Mouse (Mus musculus): ENCODE data around the gene Etfbkmt. TPM values are rescaled to one million over a fixed set of nuclear protein-coding genes. Genes with fewer than 3 reads are reported as not detected.
"Not testable (repeated sequence)": the region's sequence is repeated elsewhere in the genome, so short reads cannot be mapped to it uniquely, and the experiment has no call there.

Etfbkmt gene
- polyA plus RNA-seq, 1 experiment from 2014 or later = 15.6 TPM

GRCm38 (mm10) chr6:149103451-149103850 is 36.2 kb upstream of the Etfbkmt start:
- Histone ChIP-seq H3K9me3 (replicated peaks) (no peaks in the 10 kb centered on the region), H3K9ac (no peak overlapping the region), H3K4me3 (no peak overlapping the region), H3K27ac (ENCODE audit: poor library complexity, severe bottlenecking) (no peak overlapping the region), H3K4me2 (no peak overlapping the region), H3K36me3 (no peaks in the 10 kb centered on the region), H3K27me3 (replicated peaks) (no peaks in the 10 kb centered on the region), H3K4me1 (replicated peaks) (no peaks in the 10 kb centered on the region)
- no peak for ATAC-seq (ENCODE audit: insufficient number of reproducible peaks, low FRiP score)
- 88% methylated on average over 1 of the region's 1 CpGs for WGBS

- H3K9ac ChIP-seq = no peak overlapping the region
- no peaks in the 10 kb centered on the region for H3K36me3 ChIP-seq
- ATAC-seq (ENCODE audit: insufficient number of reproducible peaks, low FRiP score) = no peak
- H3K4me2 ChIP-seq = no peak overlapping the region
- no peaks in the 10 kb centered on the region for H3K9me3 ChIP-seq (replicated peaks)
- H3K4me3 ChIP-seq = no peak overlapping the region
- 66% methylated on average over 3 of the region's 3 CpGs for WGBS
- no peaks in the 10 kb centered on the region for H3K27me3 ChIP-seq (replicated peaks)
- H3K4me1 ChIP-seq (replicated peaks) = no peaks in the 10 kb centered on the region
- H3K27ac ChIP-seq (ENCODE audit: poor library complexity, severe bottlenecking) = no peak overlapping the region
Observed at GRCm38 (mm10) chr6:149107615-149108014, 32.0 kb upstream of the Etfbkmt start.

- Histone ChIP-seq H3K4me2 (no peak overlapping the region), H3K9ac (no peak overlapping the region), H3K27ac (ENCODE audit: poor library complexity, severe bottlenecking) (no peak overlapping the region), H3K4me1 (replicated peaks) (no peaks in the 10 kb centered on the region), H3K9me3 (replicated peaks) (no peaks in the 10 kb centered on the region), H3K27me3 (replicated peaks) (no peaks in the 10 kb centered on the region), H3K4me3 (no peak overlapping the region), H3K36me3 (no peaks in the 10 kb centered on the region)
- ATAC-seq (ENCODE audit: insufficient number of reproducible peaks, low FRiP score) = no peak
- WGBS = 58% methylated on average over 2 of the region's 2 CpGs
Observed at GRCm38 (mm10) chr6:149108909-149109308, 30.7 kb upstream of the Etfbkmt start.

GRCm38 (mm10) chr6:149116992-149117391 is 22.7 kb upstream of the Etfbkmt start:
- no peak overlapping the region for H3K4me3 ChIP-seq
- H3K27me3 ChIP-seq (replicated peaks) = no peaks in the 10 kb centered on the region
- no peak for ATAC-seq (ENCODE audit: insufficient number of reproducible peaks, low FRiP score)
- H3K9me3 ChIP-seq (replicated peaks) = no peaks in the 10 kb centered on the region
- H3K36me3 ChIP-seq = no peaks in the 10 kb centered on the region
- no peak overlapping the region for H3K9ac ChIP-seq
- no peaks in the 10 kb centered on the region for H3K4me1 ChIP-seq (replicated peaks)
- H3K4me2 ChIP-seq = no peak overlapping the region
- H3K27ac ChIP-seq (ENCODE audit: poor library complexity, severe bottlenecking) = no peak overlapping the region

GRCm38 (mm10) chr6:149118935-149119334 is 20.7 kb upstream of the Etfbkmt start:
- WGBS = 62% methylated on average over 2 of the region's 2 CpGs
- Histone ChIP-seq H3K27ac (ENCODE audit: poor library complexity, severe bottlenecking) (no peak overlapping the region), H3K4me2 (no peak overlapping the region), H3K9ac (no peak overlapping the region), H3K9me3 (replicated peaks) (no peaks in the 10 kb centered on the region), H3K36me3 (no peaks in the 10 kb centered on the region), H3K27me3 (replicated peaks) (no peaks in the 10 kb centered on the region), H3K4me3 (no peak overlapping the region), H3K4me1 (replicated peaks) (no peaks in the 10 kb centered on the region)
- ATAC-seq (ENCODE audit: insufficient number of reproducible peaks, low FRiP score) = no peak

- no peaks in the 10 kb centered on the region for H3K27me3 ChIP-seq (replicated peaks)
- H3K9me3 ChIP-seq (replicated peaks) = no peaks in the 10 kb centered on the region
- no peak overlapping the region for H3K27ac ChIP-seq (ENCODE audit: poor library complexity, severe bottlenecking)
- 33% methylated on average over 2 of the region's 2 CpGs for WGBS
- H3K9ac ChIP-seq = no peak overlapping the region
- H3K36me3 ChIP-seq = no peaks in the 10 kb centered on the region
- ATAC-seq (ENCODE audit: insufficient number of reproducible peaks, low FRiP score) = no peak
- H3K4me2 ChIP-seq = no peak overlapping the region
- no peak overlapping the region for H3K4me3 ChIP-seq
- no peaks in the 10 kb centered on the region for H3K4me1 ChIP-seq (replicated peaks)
Observed at GRCm38 (mm10) chr6:149119853-149120252, 19.8 kb upstream of the Etfbkmt start.

GRCm38 (mm10) chr6:149123042-149123441 is 16.6 kb upstream of the Etfbkmt start:
- H3K36me3 ChIP-seq = no peaks in the 10 kb centered on the region
- H3K27ac ChIP-seq (ENCODE audit: poor library complexity, severe bottlenecking) = no peak overlapping the region
- WGBS = 82% methylated on average over 3 of the region's 3 CpGs
- no peaks in the 10 kb centered on the region for H3K9me3 ChIP-seq (replicated peaks)
- no peaks in the 10 kb centered on the region for H3K4me1 ChIP-seq (replicated peaks)
- no peak overlapping the region for H3K9ac ChIP-seq
- H3K4me3 ChIP-seq = no peak overlapping the region
- no peaks in the 10 kb centered on the region for H3K27me3 ChIP-seq (replicated peaks)
- no peak for ATAC-seq (ENCODE audit: insufficient number of reproducible peaks, low FRiP score)
- no peak overlapping the region for H3K4me2 ChIP-seq

GRCm38 (mm10) chr6:149126675-149127074 is 13.0 kb upstream of the Etfbkmt start:
- WGBS = 60% methylated on average over 4 of the region's 4 CpGs

GRCm38 (mm10) chr6:149129870-149130269 is 9.8 kb upstream of the Etfbkmt start, which contains the start of gene Gm10203:
Gm10203 (plus strand) TSS chr6:149130170.
- H3K9me3 ChIP-seq (replicated peaks); H3K9ac ChIP-seq; ATAC-seq (ENCODE audit: insufficient number of reproducible peaks, low FRiP score); H3K4me3 ChIP-seq; H3K27me3 ChIP-seq (replicated peaks); H3K36me3 ChIP-seq; H3K4me1 ChIP-seq (replicated peaks); H3K27ac ChIP-seq (ENCODE audit: poor library complexity, severe bottlenecking); H3K4me2 ChIP-seq: not testable (repeated sequence)
- WGBS = 84% methylated on average over 8 of the region's 8 CpGs

More at GRCm38 (mm10) chr6:149126675-149127074, 13.0 kb upstream of the Etfbkmt start:
- Histone ChIP-seq H3K9ac (no peak overlapping the region), H3K4me1 (replicated peaks) (no peaks in the 10 kb centered on the region), H3K27me3 (replicated peaks) (no peaks in the 10 kb centered on the region), H3K27ac (ENCODE audit: poor library complexity, severe bottlenecking) (no peak overlapping the region), H3K4me2 (no peak overlapping the region), H3K4me3 (no peak overlapping the region), H3K36me3 (no peaks in the 10 kb centered on the region), H3K9me3 (replicated peaks) (no peaks in the 10 kb centered on the region)
- ATAC-seq (ENCODE audit: insufficient number of reproducible peaks, low FRiP score) = no peak

GRCm38 (mm10) chr6:149131111-149131510 is 8.5 kb upstream of the Etfbkmt start:
- H3K9ac ChIP-seq = no peak overlapping the region
- H3K4me2 ChIP-seq = no peak overlapping the region
- H3K4me3 ChIP-seq = no peak overlapping the region
- ATAC-seq (ENCODE audit: insufficient number of reproducible peaks, low FRiP score) = no peak
- no peaks in the 10 kb centered on the region for H3K9me3 ChIP-seq (replicated peaks)
- H3K4me1 ChIP-seq (replicated peaks) = peaks cover 19% of the 10 kb centered on the region
- H3K27me3 ChIP-seq (replicated peaks) = no peaks in the 10 kb centered on the region
- H3K36me3 ChIP-seq = no peaks in the 10 kb centered on the region
- no peak overlapping the region for H3K27ac ChIP-seq (ENCODE audit: poor library complexity, severe bottlenecking)
- 37% methylated on average over 3 of the region's 3 CpGs for WGBS

GRCm38 (mm10) chr6:149132311-149133077 is 7.2 kb upstream of the Etfbkmt start:
- Histone ChIP-seq H3K36me3 (no peaks in the 10 kb centered on the region), H3K4me1 (replicated peaks) (peaks cover 19% of the 10 kb centered on the region), H3K9me3 (replicated peaks) (no peaks in the 10 kb centered on the region), H3K27ac (ENCODE audit: poor library complexity, severe bottlenecking) (no peak overlapping the region), H3K4me2 (no peak overlapping the region), H3K4me3 (no peak overlapping the region), H3K9ac (no peak overlapping the region), H3K27me3 (replicated peaks) (no peaks in the 10 kb centered on the region)
- WGBS = 29% methylated on average over 5 of the region's 5 CpGs
- ATAC-seq (ENCODE audit: insufficient number of reproducible peaks, low FRiP score) = no peak
